Mouse (Mus musculus): ENCODE results near the gene H2-T3. TPM values are rescaled to one million over a fixed set of nuclear protein-coding genes. Genes with fewer than 3 reads are reported as not detected.
"Not testable (repeated sequence)": the region's sequence is repeated elsewhere in the genome, so short reads cannot be mapped to it uniquely, and the experiment has no call there.

The H2-T3 gene
- total RNA-seq, 2 experiments from 2014 or later = not detected

- ATAC-seq (replicated peaks; ENCODE audit: low FRiP score, poor library complexity, severe bottlenecking) = no peak
Observed at GRCm38 (mm10) chr17:36145111-36145860, 44.8 kb downstream of the H2-T3 start.

GRCm38 (mm10) chr17:36136299-36136848, 53.7 kb downstream of the H2-T3 start:
- not testable (repeated sequence) for ATAC-seq (replicated peaks; ENCODE audit: low FRiP score, poor library complexity, severe bottlenecking)

Other genes with a start within 250 kb of the H2-T3 start
- gene Abcf1, start 220.5 kb downstream of the H2-T3 start, total RNA-seq (2015; ENCODE audit: low replicate concordance) = 13.0 and 13.6 TPM in 2 replicates
- gene Abcf1, start 220.5 kb downstream of the H2-T3 start, total RNA-seq (2017; ENCODE audit: low replicate concordance) = 33.9 and 71.4 TPM in 2 replicates
- gene Gnl1, start 210.4 kb downstream of the H2-T3 start, total RNA-seq (2015; ENCODE audit: low replicate concordance) = 1.5 and 3.3 TPM in 2 replicates
- 2.0 and 4.3 TPM in 2 replicates for gene Gnl1, start 210.4 kb downstream of the H2-T3 start, total RNA-seq (2017; ENCODE audit: low replicate concordance)
- gene Prr3, start 210.1 kb downstream of the H2-T3 start, total RNA-seq (2015; ENCODE audit: low replicate concordance) = 2.3 TPM in 1 of 2 replicates, not detected in the other
- 3.0 and 5.4 TPM in 2 replicates for gene Prr3, start 210.1 kb downstream of the H2-T3 start, total RNA-seq (2017; ENCODE audit: low replicate concordance)
- 161 and 177 TPM in 2 replicates for gene H2-T24, start 169.7 kb downstream of the H2-T3 start, total RNA-seq (2015; ENCODE audit: low replicate concordance)
- gene H2-T24, start 169.7 kb downstream of the H2-T3 start, total RNA-seq (2017; ENCODE audit: low replicate concordance) = 587 and 609 TPM in 2 replicates
- gene H2-T23, start 157.4 kb downstream of the H2-T3 start, total RNA-seq (2015; ENCODE audit: low replicate concordance) = 249 and 264 TPM in 2 replicates
- gene H2-T23, start 157.4 kb downstream of the H2-T3 start, total RNA-seq (2017; ENCODE audit: low replicate concordance) = 271 and 275 TPM in 2 replicates
- gene H2-T22, start 147.5 kb downstream of the H2-T3 start, total RNA-seq (2015; ENCODE audit: low replicate concordance) = 10.4 and 21.5 TPM in 2 replicates
- 12.8 and 20.4 TPM in 2 replicates for gene H2-T22, start 147.5 kb downstream of the H2-T3 start, total RNA-seq (2017; ENCODE audit: low replicate concordance)
- gene Gm6034, start 147.3 kb downstream of the H2-T3 start, total RNA-seq (2015; ENCODE audit: low replicate concordance) = not detected in 2 replicates
- not detected in 2 replicates for gene Gm6034, start 147.3 kb downstream of the H2-T3 start, total RNA-seq (2017; ENCODE audit: low replicate concordance)
- not detected in 2 replicates for gene Gm11127, start 131.9 kb downstream of the H2-T3 start, total RNA-seq (2015; ENCODE audit: low replicate concordance)
- gene Gm11127, start 131.9 kb downstream of the H2-T3 start, total RNA-seq (2017; ENCODE audit: low replicate concordance) = not detected in 2 replicates
- gene Gm19684, start 68.6 kb downstream of the H2-T3 start, total RNA-seq (2015; ENCODE audit: low replicate concordance) = 1.5 TPM in 1 of 2 replicates, not detected in the other
- gene Gm19684, start 68.6 kb downstream of the H2-T3 start, total RNA-seq (2017; ENCODE audit: low replicate concordance) = 0.84 TPM in 1 of 2 replicates, not detected in the other
- not detected in 2 replicates for gene Gm7030, start 60.9 kb downstream of the H2-T3 start, total RNA-seq (2015; ENCODE audit: low replicate concordance)
- gene Gm7030, start 60.9 kb downstream of the H2-T3 start, total RNA-seq (2017; ENCODE audit: low replicate concordance) = not detected in 2 replicates
- not detected in 2 replicates for gene Gm8909, start 21.8 kb downstream of the H2-T3 start, total RNA-seq (2015; ENCODE audit: low replicate concordance)
- not detected in 2 replicates for gene Gm8909, start 21.8 kb downstream of the H2-T3 start, total RNA-seq (2017; ENCODE audit: low replicate concordance)
- gene Rpp21, start 67.8 kb upstream of the H2-T3 start, total RNA-seq (2015; ENCODE audit: low replicate concordance) = 12.3 and 23.6 TPM in 2 replicates
- 4.8 and 5.4 TPM in 2 replicates for gene Rpp21, start 67.8 kb upstream of the H2-T3 start, total RNA-seq (2017; ENCODE audit: low replicate concordance)
- gene Trim39, start 82.0 kb upstream of the H2-T3 start, total RNA-seq (2015; ENCODE audit: low replicate concordance) = 5.8 and 8.2 TPM in 2 replicates
- 9.0 and 21.3 TPM in 2 replicates for gene Trim39, start 82.0 kb upstream of the H2-T3 start, total RNA-seq (2017; ENCODE audit: low replicate concordance)
- not detected in 2 replicates for gene H2-M10.2, start 96.2 kb upstream of the H2-T3 start, total RNA-seq (2015; ENCODE audit: low replicate concordance)
- gene H2-M10.2, start 96.2 kb upstream of the H2-T3 start, total RNA-seq (2017; ENCODE audit: low replicate concordance) = not detected in 2 replicates
- not detected in 2 replicates for gene H2-M10.1, start 135.9 kb upstream of the H2-T3 start, total RNA-seq (2015; ENCODE audit: low replicate concordance)
- gene H2-M10.1, start 135.9 kb upstream of the H2-T3 start, total RNA-seq (2017; ENCODE audit: low replicate concordance) = not detected in 2 replicates
- not detected in 2 replicates for gene H2-M10.3, start 178.1 kb upstream of the H2-T3 start, total RNA-seq (2015; ENCODE audit: low replicate concordance)
- not detected in 2 replicates for gene H2-M10.3, start 178.1 kb upstream of the H2-T3 start, total RNA-seq (2017; ENCODE audit: low replicate concordance)

Data from erythroblast, adult 5-6 weeks (primary cell).